Mouse (Mus musculus) cerebellum, adult 9-11 months (tissue): ENCODE results near the gene Yod1.
A peak's percentile ranks its signal among the peaks of the same experiment; 100 is the strongest.

Source experiments
- DNase-seq: peaks from one replicate; pipeline ENCODE4 v3.0.0; 2022

Gene Yod1

GRCm38 (mm10) chr1:130732706-130733658 is 15.9 kb downstream of the Yod1 start:
- DNase-seq, result no peak

GRCm38 (mm10) chr1:130733671-130734070 is 16.5 kb downstream of the Yod1 start:
- no peak for DNase-seq

GRCm38 (mm10) chr1:130734452-130734851 is 17.3 kb downstream of the Yod1 start:
- DNase-seq, result no peak

GRCm38 (mm10) chr1:130734852-130735251 is 17.7 kb downstream of the Yod1 start:
- DNase-seq, result no peak

GRCm38 (mm10) chr1:130737411-130737881 is 20.3 kb downstream of the Yod1 start:
- no peak for DNase-seq

GRCm38 (mm10) chr1:130737916-130738315 is 20.8 kb downstream of the Yod1 start:
- no peak for DNase-seq

GRCm38 (mm10) chr1:130738551-130739106 is 21.5 kb downstream of the Yod1 start:
- DNase-seq, result no peak

GRCm38 (mm10) chr1:130739636-130740035 is 22.5 kb downstream of the Yod1 start:
- DNase-seq, result no peak

GRCm38 (mm10) chr1:130740227-130740648 is 23.1 kb downstream of the Yod1 start:
- peak; percentile 54 for DNase-seq

- no peak for DNase-seq
Measured at GRCm38 (mm10) chr1:130740781-130741720, 23.9 kb downstream of the Yod1 start.

GRCm38 (mm10) chr1:130742201-130742600 is 25.1 kb downstream of the Yod1 start:
- no peak for DNase-seq

GRCm38 (mm10) chr1:130743775-130744174 is 26.6 kb downstream of the Yod1 start:
- DNase-seq, result no peak

GRCm38 (mm10) chr1:130744217-130744616 is 27.1 kb downstream of the Yod1 start:
- no peak for DNase-seq

GRCm38 (mm10) chr1:130744961-130745360 is 27.8 kb downstream of the Yod1 start:
- no peak for DNase-seq

- no peak for DNase-seq
Measured at GRCm38 (mm10) chr1:130745591-130745990, 28.5 kb downstream of the Yod1 start.

- no peak for DNase-seq
Measured at GRCm38 (mm10) chr1:130746819-130747218, 29.7 kb downstream of the Yod1 start.

- DNase-seq, result no peak
Measured at GRCm38 (mm10) chr1:130759689-130760088, 42.6 kb downstream of the Yod1 start.

GRCm38 (mm10) chr1:130761597-130761996 is 44.5 kb downstream of the Yod1 start:
- DNase-seq, result no peak

GRCm38 (mm10) chr1:130762045-130762760 is 45.1 kb downstream of the Yod1 start:
- no peak for DNase-seq

- no peak for DNase-seq
Measured at GRCm38 (mm10) chr1:130764027-130764461, 46.9 kb downstream of the Yod1 start.

- no peak for DNase-seq
Measured at GRCm38 (mm10) chr1:130767066-130767465, 49.9 kb downstream of the Yod1 start.

- DNase-seq, result no peak
Measured at GRCm38 (mm10) chr1:130769925-130770324, 52.8 kb downstream of the Yod1 start.
